Mouse (Mus musculus) embryonic facial prominence, embryonic 11.5 days (tissue): ENCODE measurements around the gene Hip1. TPM values are rescaled to one million over a fixed set of nuclear protein-coding genes. Genes with fewer than 3 reads are reported as not detected.

Experiments
- ATAC-seq: fragments of 200-750 bp; cut with Nextera tagmentation; replicated peaks from 2 replicates; pipeline ENCODE4 v1.8.0; 2017; ENCODE audit warnings: low read depth; ENCODE audit not compliant: insufficient number of reproducible peaks, low FRiP score, low TSS enrichment
- DNase-seq: peaks from one replicate; pipeline ENCODE4 v3.0.0-alpha.2; 2015; ENCODE audit warnings: low spot score
- H3K27ac ChIP-seq: fragments of 300-500 bp; sonication (generic); replicated peaks from 2 replicates; pipeline ENCODE4 v1.5.1; 2014; ENCODE audit warnings: mild to moderate bottlenecking, low read depth, low read length, control low read depth
- H3K27me3 ChIP-seq: fragments of 300-500 bp; sonication (generic); 2 replicates; pipeline ENCODE4 v1.6.1; 2014; ENCODE audit warnings: mild to moderate bottlenecking, low read length, moderate library complexity, mixed read lengths; ENCODE audit not compliant: control insufficient read depth, insufficient read depth
- H3K36me3 ChIP-seq: fragments of 300-500 bp; sonication (generic); replicated peaks from 2 replicates; pipeline ENCODE4 v1.6.1; 2014; ENCODE audit warnings: low read depth, mild to moderate bottlenecking, low read length, moderate library complexity, mixed read lengths; ENCODE audit not compliant: control insufficient read depth, insufficient read depth
- H3K4me1 ChIP-seq: fragments of 300-500 bp; sonication (generic); 2 replicates; pipeline ENCODE4 v1.6.1; 2014; ENCODE audit warnings: low read length, mixed read lengths; ENCODE audit not compliant: control insufficient read depth, insufficient read depth
- H3K4me2 ChIP-seq: fragments of 300-500 bp; sonication (generic); 2 replicates; pipeline ENCODE4 v1.6.1; 2014; ENCODE audit warnings: low read depth, mild to moderate bottlenecking, control low read depth, low read length, moderate library complexity
- H3K4me3 ChIP-seq: fragments of 300-500 bp; sonication (generic); 2 replicates; pipeline ENCODE4 v1.5.1; 2014; ENCODE audit warnings: low read depth, low read length, control low read depth
- H3K9ac ChIP-seq: fragments of 300-500 bp; sonication (generic); replicated peaks from 2 replicates; pipeline ENCODE4 v1.6.1; 2014; ENCODE audit warnings: mild to moderate bottlenecking, control low read depth, low read length
- H3K9me3 ChIP-seq: fragments of 300-500 bp; sonication (generic); replicated peaks from 2 replicates; pipeline ENCODE4 v1.6.1; 2016; ENCODE audit warnings: mild to moderate bottlenecking, low read length, inconsistent platforms, mixed read lengths; ENCODE audit not compliant: control insufficient read depth
- WGBS: fragments of 180-500 bp; shearing (Covaris S2); extraction: QIAGEN DNeasy Blood & Tissue Kit; methylation state at CpG from one replicate; pipeline ENCODE4 v1.1.7; 2014; 5-methylcytosine and 5-hydroxymethylcytosine counted together
- polyA plus RNA-seq: library from polyadenylated mRNA; unstranded; fragments of >200 nt; fragmentation: Nextera tagmentation; extraction: Ambion mirVana; gene quantifications from 2 replicates; pipeline ENCODE4 v1.2.1, GENCODE M21; 2014

Hip1 gene
- polyA plus RNA-seq: 35.3 and 40.2 TPM in 2 replicates

DNA sequence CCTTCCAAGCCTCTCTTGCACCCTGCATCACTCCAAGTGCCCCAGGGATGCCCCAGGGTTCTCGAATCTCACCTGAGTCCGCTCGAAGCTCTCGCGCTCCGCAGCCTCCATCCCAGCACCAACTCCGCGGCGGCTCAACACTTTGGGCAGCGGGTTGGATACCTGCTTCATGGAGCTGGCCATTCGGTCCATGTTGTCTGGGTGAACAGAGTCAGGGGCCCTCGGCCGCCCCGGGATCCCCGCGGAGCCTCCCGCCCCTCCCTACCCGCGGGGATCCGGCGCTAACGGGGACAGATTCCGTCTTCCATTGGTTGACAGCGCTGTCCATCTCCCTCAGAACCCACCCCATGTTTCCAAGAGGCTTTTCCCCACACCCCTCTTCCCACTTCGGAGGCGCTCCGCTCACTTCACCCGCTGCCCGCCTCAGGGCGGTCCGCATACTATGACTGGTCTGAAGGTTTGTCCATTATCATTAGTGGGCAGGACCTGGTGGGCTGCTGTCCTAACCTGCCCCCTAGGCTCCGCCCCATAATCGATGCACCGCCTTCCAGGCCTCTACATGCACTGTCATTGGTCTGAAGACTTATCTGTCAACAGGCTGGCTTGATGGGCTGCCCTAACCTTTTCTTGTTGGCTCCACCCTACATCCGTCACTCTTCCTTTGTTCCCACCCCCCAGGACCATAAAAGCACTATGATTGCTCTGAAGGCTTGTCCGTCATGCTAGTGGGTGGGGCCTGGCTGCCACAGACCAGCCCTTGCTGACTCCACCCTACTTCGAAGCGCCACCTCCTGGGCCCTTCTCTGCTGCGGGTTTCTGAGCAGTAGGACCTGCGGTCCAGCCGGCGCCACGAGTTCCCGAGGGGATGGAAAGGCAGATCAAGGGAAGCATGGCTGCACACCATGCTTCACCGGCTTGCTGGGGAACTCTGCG, at the start of gene Hip1:
TSS of gene Hip1 (minus strand) at position 256 of the 933 bp plus-strand sequence.
- ATAC-seq: peak; percentile 100
- under 1% methylated on average over 46 of the region's 46 CpGs for WGBS
- peak within 1 kb of the TSS; percentile 72 for H3K4me3 ChIP-seq
- peak within 1 kb of the TSS; percentile 90 for H3K4me2 ChIP-seq
- H3K27ac ChIP-seq: no peak within 1 kb of the TSS
- no peaks in the 10 kb centered on the region for H3K9me3 ChIP-seq
- peak; percentile 98 for DNase-seq
- no peaks in the 10 kb centered on the region for H3K27me3 ChIP-seq
- H3K9ac ChIP-seq: peak within 1 kb of the TSS; percentile 64
- no peaks in the 10 kb centered on the region for H3K36me3 ChIP-seq
- no peaks in the 10 kb centered on the region for H3K4me1 ChIP-seq

DNA sequence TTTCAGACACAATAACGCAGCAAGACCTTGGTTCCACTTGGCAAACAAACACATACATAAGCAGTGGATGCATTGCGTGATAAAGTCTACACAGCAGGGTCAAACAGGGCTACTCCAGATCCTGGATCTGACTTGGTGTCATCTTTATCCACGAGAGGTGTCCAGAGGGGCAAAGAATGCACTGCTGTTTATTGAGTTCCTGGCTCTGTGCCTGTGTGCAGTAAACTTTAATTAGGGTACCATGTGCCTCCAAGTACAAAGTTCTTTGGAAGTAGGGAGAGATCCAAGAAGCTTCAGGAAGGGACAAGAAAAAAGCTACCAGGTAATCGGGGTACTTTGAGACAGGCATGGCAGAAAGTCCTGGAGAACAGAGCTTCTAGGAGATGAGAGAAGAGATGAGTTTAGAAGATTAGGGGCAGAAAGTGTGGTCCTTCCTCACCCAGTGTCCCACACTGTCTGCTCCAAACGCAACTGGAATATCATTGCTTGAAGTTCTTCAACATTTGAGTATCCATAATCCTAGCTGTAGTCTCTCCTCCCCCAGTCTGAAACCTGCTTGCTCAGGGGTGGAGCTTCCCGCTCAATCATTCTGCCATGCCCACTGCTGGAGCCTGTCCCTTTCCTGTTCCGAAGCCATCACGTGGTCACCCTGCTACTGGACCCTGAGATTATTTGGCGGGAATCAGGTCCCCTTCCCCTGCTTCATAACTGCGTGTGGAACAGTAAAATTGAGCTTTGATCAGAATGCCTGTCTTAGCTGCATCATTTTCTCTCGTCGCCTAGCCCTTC, 45.3 kb upstream of the Hip1 start:
- Histone ChIP-seq H3K4me1 (no peaks in the 10 kb centered on the region), H3K4me2 (no peak overlapping the region), H3K27me3 (no peaks in the 10 kb centered on the region), H3K9me3 (no peaks in the 10 kb centered on the region), H3K4me3 (no peak overlapping the region), H3K9ac (no peak overlapping the region), H3K36me3 (no peaks in the 10 kb centered on the region), H3K27ac (no peak overlapping the region)
- DNase-seq: no peak
- ATAC-seq: no peak
- 77% methylated on average over 10 of the region's 12 CpGs for WGBS

DNA sequence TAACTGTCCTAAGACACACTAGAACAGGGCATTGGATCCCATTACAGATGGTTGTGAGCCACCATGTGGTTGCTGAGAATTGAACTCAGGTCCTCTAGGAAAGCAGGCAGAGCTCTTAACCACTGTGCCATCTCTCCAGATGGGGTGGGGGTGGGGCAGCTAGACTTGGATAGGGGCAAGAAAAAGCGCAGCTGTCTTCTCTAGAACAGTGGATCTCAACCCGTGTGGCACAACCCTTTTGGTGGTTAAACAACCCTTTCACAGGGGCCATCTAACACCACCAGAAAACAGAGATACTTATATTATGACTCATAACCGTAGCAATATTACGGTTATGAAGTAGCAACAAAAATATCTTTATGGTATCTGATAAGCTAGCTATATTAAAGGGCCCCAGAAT, 42.8 kb upstream of the Hip1 start:
- no peaks in the 10 kb centered on the region for H3K9me3 ChIP-seq
- 83% methylated on average over 4 of the region's 4 CpGs for WGBS
- no peaks in the 10 kb centered on the region for H3K4me1 ChIP-seq
- no peak overlapping the region for H3K4me2 ChIP-seq
- no peak overlapping the region for H3K9ac ChIP-seq
- no peaks in the 10 kb centered on the region for H3K27me3 ChIP-seq
- no peak for DNase-seq
- H3K36me3 ChIP-seq: no peaks in the 10 kb centered on the region
- ATAC-seq: no peak
- no peak overlapping the region for H3K27ac ChIP-seq
- no peak overlapping the region for H3K4me3 ChIP-seq

DNA sequence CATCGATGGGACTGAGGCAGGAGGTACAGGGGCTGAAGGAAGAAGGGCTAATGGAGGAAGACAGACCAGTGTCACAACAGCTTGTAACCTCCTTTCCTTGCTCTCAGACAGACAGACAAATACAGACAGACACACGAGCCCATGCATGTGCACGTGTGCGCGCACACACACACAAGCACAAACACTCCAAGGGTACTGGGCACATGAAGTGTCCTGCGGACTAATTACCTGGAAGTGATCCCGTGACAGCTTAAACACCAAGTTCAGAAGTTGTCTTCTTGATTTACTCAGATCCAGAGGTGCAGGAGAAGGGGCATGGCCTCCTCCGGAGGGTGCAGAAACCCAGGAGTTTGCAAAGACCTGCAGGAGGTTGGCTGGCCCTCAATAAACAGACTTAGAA, 40.8 kb upstream of the Hip1 start:
- H3K9ac ChIP-seq: no peak overlapping the region
- no peak for DNase-seq
- H3K9me3 ChIP-seq: no peaks in the 10 kb centered on the region
- H3K27me3 ChIP-seq: no peaks in the 10 kb centered on the region
- H3K36me3 ChIP-seq: no peaks in the 10 kb centered on the region
- 86% methylated on average over 8 of the region's 8 CpGs for WGBS
- no peak overlapping the region for H3K27ac ChIP-seq
- ATAC-seq: no peak
- no peaks in the 10 kb centered on the region for H3K4me1 ChIP-seq
- H3K4me2 ChIP-seq: no peak overlapping the region
- H3K4me3 ChIP-seq: no peak overlapping the region

DNA sequence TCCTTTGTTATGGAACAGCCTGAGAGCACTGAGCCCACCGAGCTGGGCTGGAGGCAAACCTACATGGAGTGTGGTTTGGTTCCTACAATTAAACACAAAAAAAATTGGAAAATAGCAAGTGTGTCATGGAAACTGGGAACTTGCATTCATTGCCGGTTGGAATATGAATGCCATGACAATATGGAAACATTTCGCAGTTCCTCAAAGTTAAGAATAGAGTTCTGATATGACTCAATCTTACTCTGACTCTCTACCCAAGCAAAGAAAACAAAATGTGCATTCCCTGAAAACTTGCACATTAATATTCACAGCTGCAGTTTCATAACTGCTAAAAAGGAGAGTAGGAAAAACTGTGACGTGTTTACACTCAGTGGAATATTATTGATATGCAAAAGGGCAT, 37.4 kb upstream of the Hip1 start:
- no peak overlapping the region for H3K9ac ChIP-seq
- 87% methylated on average over 4 of the region's 4 CpGs for WGBS
- ATAC-seq (no peak), DNase-seq (no peak)
- H3K36me3 ChIP-seq: no peaks in the 10 kb centered on the region
- H3K9me3 ChIP-seq: no peaks in the 10 kb centered on the region
- no peak overlapping the region for H3K4me2 ChIP-seq
- no peaks in the 10 kb centered on the region for H3K4me1 ChIP-seq
- no peak overlapping the region for H3K27ac ChIP-seq
- H3K27me3 ChIP-seq: no peaks in the 10 kb centered on the region
- H3K4me3 ChIP-seq: no peak overlapping the region

DNA sequence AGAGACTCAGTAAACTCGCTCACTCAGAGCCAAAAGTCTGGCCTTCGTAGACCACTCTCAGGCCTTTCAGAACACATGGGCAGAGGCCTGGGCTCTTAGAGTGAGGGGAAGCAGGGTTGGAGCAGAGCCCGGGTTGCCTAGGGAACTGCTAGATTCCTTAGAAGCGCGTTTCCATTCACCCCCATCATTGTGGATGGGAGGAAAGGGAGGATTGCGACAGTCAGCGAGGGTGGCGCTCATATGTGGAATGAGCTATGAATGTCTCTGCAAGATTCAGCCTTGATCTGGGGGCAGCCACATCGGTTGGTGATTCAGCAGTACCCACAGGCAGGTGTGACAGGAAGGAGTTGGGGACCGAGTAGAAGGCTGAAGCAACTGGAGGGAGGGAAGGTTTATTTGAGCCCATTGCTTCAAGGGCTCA, 34.4 kb upstream of the Hip1 start:
- Histone ChIP-seq H3K9ac (no peak overlapping the region), H3K4me2 (no peak overlapping the region), H3K27me3 (no peaks in the 10 kb centered on the region), H3K36me3 (no peaks in the 10 kb centered on the region), H3K9me3 (no peaks in the 10 kb centered on the region), H3K27ac (no peak overlapping the region), H3K4me1 (no peaks in the 10 kb centered on the region), H3K4me3 (no peak overlapping the region)
- DNase-seq (no peak), ATAC-seq (no peak)
- WGBS: 87% methylated on average over 10 of the region's 10 CpGs

DNA sequence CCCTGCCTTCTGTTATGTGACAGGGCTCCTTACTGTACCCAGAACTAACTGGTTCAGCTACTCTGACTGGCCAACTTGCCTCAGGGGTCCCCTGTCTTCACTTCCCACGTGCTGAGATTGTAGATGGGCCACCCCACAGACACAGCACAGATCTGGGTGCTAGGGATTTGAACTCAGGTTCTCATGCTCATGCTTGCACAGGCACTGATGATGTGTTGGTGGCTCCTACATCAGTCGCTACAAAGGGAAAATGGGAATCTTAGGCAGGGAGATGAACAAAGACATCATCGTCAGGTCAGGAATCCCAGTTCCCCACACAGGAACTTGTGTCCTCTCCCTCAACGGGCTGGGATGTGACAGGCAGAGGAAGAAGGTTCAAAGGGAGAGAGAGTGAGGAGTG, 31.1 kb upstream of the Hip1 start:
- H3K4me3 ChIP-seq: no peak overlapping the region
- H3K9me3 ChIP-seq: no peaks in the 10 kb centered on the region
- DNase-seq (no peak), ATAC-seq (no peak)
- H3K27ac ChIP-seq: no peak overlapping the region
- no peaks in the 10 kb centered on the region for H3K4me1 ChIP-seq
- H3K36me3 ChIP-seq: no peaks in the 10 kb centered on the region
- no peak overlapping the region for H3K4me2 ChIP-seq
- 64% methylated on average over 4 of the region's 4 CpGs for WGBS
- H3K9ac ChIP-seq: no peak overlapping the region
- no peaks in the 10 kb centered on the region for H3K27me3 ChIP-seq

DNA sequence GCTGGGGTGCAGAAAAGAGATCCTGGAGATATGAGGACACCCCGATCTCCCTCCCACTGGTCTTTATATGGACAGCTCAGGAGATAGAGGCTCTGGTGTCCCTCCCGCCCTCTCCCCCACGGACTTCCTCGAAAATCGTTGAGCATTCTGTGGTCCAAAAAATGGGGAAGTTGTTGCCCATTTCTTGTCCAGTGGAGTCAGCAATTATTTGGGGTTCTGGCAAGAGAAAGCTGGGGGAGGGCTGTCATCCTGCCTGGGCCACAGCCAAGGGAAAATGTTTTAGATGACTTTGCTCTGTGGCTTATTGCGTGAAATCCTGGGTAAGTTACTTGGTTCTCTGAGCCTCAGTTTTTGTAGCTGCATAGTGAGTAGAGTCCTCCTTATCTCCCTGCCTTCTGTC, 28.1 kb upstream of the Hip1 start, which contains the start of gene Ccl24:
TSS of gene Ccl24 (minus strand) at position 44 of the 400 bp plus-strand sequence.
- H3K27me3 ChIP-seq: no peaks in the 10 kb centered on the region
- no peak within 1 kb of the TSS for H3K27ac ChIP-seq
- no peak within 1 kb of the TSS for H3K9ac ChIP-seq
- no peak within 1 kb of the TSS for H3K4me2 ChIP-seq
- ATAC-seq (no peak), DNase-seq (no peak)
- WGBS: 94% methylated on average over 6 of the region's 6 CpGs
- H3K4me1 ChIP-seq: no peaks in the 10 kb centered on the region
- H3K36me3 ChIP-seq: no peaks in the 10 kb centered on the region
- no peak within 1 kb of the TSS for H3K4me3 ChIP-seq
- H3K9me3 ChIP-seq: no peaks in the 10 kb centered on the region
